Mouse (Mus musculus) lung, postnatal 0 days (tissue): ENCODE data around the gene Clock.

Experiments
- CTCF ChIP-seq: IDR thresholded peaks from 2 replicates; pipeline ENCODE4 v1.5.1; 2016; ENCODE audit warnings: antibody characterized with exemption, mild to moderate bottlenecking
- EP300 ChIP-seq: IDR thresholded peaks from 2 replicates; pipeline ENCODE4 v1.6.1; 2016; ENCODE audit warnings: antibody characterized with exemption, mild to moderate bottlenecking, control low read depth

DNA sequence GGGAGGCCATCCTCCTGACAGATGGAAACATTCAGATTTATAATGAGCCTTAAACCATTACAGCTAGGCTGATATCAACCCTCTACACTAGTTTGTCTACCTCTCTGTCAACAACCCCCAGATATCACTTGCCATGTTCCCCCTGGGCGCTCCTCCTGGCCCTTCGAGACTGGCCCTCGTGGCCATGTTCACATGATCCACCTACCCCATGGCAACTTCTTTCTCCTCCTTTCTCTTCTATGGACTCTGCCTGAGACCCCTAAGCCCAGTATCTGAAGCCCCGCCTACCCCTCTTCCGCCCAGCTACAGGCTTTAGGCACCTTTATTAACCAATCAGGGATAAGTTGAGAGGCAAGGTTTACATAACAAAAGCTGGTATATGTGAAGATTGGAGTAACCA lies 124.8 kb downstream of the Clock start:
- TF ChIP-seq CTCF, result no peak
- TF ChIP-seq EP300, result no peak
